Mouse (Mus musculus) embryonic facial prominence, embryonic 14.5 days (tissue): ENCODE data around the gene Tmem97. TPM values are rescaled to one million over a fixed set of nuclear protein-coding genes. Genes with fewer than 3 reads are reported as not detected.

Source experiments
- ATAC-seq: fragments of 200-750 bp; cut with Nextera tagmentation; 2 replicates; pipeline ENCODE4 v1.8.0; 2017; ENCODE audit warnings: low read depth, moderate number of reproducible peaks, moderate TSS enrichment
- DNase-seq: peaks from one replicate; pipeline ENCODE4 v3.0.0-alpha.2; 2015; ENCODE audit warnings: low spot score
- H3K27ac ChIP-seq: fragments of 300-500 bp; sonication (generic); replicated peaks from 2 replicates; pipeline ENCODE4 v1.5.1; 2014; ENCODE audit warnings: low read depth, mild to moderate bottlenecking, low read length, moderate library complexity
- H3K27me3 ChIP-seq: fragments of 300-500 bp; sonication (generic); replicated peaks from 2 replicates; pipeline ENCODE4 v1.6.1; 2014; ENCODE audit warnings: low read length; ENCODE audit not compliant: control insufficient read depth, insufficient read depth
- H3K36me3 ChIP-seq: fragments of 300-500 bp; sonication (generic); 2 replicates; pipeline ENCODE4 v1.6.1; 2014; ENCODE audit warnings: low read length, mixed read lengths; ENCODE audit not compliant: control insufficient read depth, insufficient read depth
- H3K4me1 ChIP-seq: fragments of 300-500 bp; sonication (generic); 2 replicates; pipeline ENCODE4 v1.6.1; 2014; ENCODE audit warnings: antibody characterized with exemption, low read length; ENCODE audit not compliant: control insufficient read depth, insufficient read depth
- H3K4me2 ChIP-seq: fragments of 300-500 bp; sonication (generic); 2 replicates; pipeline ENCODE4 v1.6.1; 2014; ENCODE audit warnings: low read depth, mild to moderate bottlenecking, low read length, moderate library complexity, mixed read lengths
- H3K4me3 ChIP-seq: fragments of 300-500 bp; sonication (generic); 2 replicates; pipeline ENCODE4 v1.5.1; 2014; ENCODE audit warnings: low read depth, mild to moderate bottlenecking, low read length
- H3K9ac ChIP-seq: fragments of 300-500 bp; sonication (generic); 2 replicates; pipeline ENCODE4 v1.6.1; 2014; ENCODE audit warnings: low read depth, mild to moderate bottlenecking, low read length, moderate library complexity, mixed read lengths
- H3K9me3 ChIP-seq: fragments of 300-500 bp; sonication (generic); 2 replicates; pipeline ENCODE4 v1.6.1; 2016; ENCODE audit warnings: low read length; ENCODE audit not compliant: control insufficient read depth
- WGBS: fragments of 180-500 bp; shearing (Covaris S2); extraction: QIAGEN DNeasy Blood & Tissue Kit; methylation state at CpG from one replicate; pipeline ENCODE4 v1.1.7; 2014; 5-methylcytosine and 5-hydroxymethylcytosine counted together
- polyA plus RNA-seq: library from polyadenylated mRNA; unstranded; fragments of >200 nt; fragmentation: Nextera tagmentation; extraction: Ambion mirVana; gene quantifications from 2 replicates; pipeline ENCODE4 v1.2.1, GENCODE M21; 2014

The Tmem97 gene
- polyA plus RNA-seq, 1 experiment from 2014 or later = 86.9 TPM

DNA sequence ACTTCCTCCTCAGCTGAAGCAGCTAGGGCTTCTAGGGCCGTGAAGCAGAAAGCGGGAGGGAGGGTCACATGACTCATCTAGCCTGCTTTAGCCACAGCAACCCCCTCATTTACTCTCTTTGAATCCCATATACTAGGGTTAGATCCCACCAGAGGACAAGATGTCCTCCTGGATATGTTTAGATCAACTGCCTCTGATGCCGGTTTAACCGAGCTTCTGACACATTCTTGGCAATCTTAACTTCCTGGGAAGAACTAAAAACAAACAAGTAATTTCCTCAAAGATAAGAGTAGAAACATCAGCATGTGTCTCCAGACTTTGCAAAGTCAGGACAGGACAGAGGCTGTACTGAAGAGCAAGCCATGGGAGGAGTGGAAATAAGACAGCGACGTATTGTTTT, 16.2 kb upstream of the Tmem97 start:
- Histone ChIP-seq H3K27me3 (no peaks in the 10 kb centered on the region), H3K27ac (no peak overlapping the region), H3K36me3 (peaks cover 6% of the 10 kb centered on the region; the same call in 1 of the 2 replicates), H3K9me3 (no peaks in the 10 kb centered on the region), H3K9ac (no peak overlapping the region), H3K4me3 (no peak overlapping the region), H3K4me1 (no peaks in the 10 kb centered on the region), H3K4me2 (no peak overlapping the region)
- 68% methylated on average over 6 of the region's 6 CpGs for WGBS
- peak; percentile 13 for DNase-seq
- no peak for ATAC-seq

GRCm38 (mm10) chr11:78560447-78560846, 9.9 kb upstream of the Tmem97 start:
- Histone ChIP-seq H3K4me1 (no peaks in the 10 kb centered on the region), H3K27me3 (no peaks in the 10 kb centered on the region), H3K36me3 (no peaks in the 10 kb centered on the region), H3K9me3 (no peaks in the 10 kb centered on the region), H3K27ac (no peak overlapping the region), H3K9ac (no peak overlapping the region), H3K4me2 (no peak overlapping the region), H3K4me3 (no peak overlapping the region)
- ATAC-seq (peak; percentile 80; the same call in 1 of the 2 replicates), DNase-seq (peak; percentile 88)
- WGBS = 18% methylated on average over 4 of the region's 4 CpGs

GRCm38 (mm10) chr11:78557241-78557640, 6.7 kb upstream of the Tmem97 start:
- Histone ChIP-seq H3K9ac (no peak overlapping the region), H3K36me3 (no peaks in the 10 kb centered on the region), H3K9me3 (0 out of 2 replicates have a peak, but pooled peaks cover 5% of the 10 kb centered on the region), H3K27ac (no peak overlapping the region), H3K4me2 (no peak overlapping the region), H3K4me1 (no peaks in the 10 kb centered on the region), H3K4me3 (no peak overlapping the region), H3K27me3 (no peaks in the 10 kb centered on the region)
- WGBS = 50% methylated on average over 8 of the region's 8 CpGs
- ATAC-seq = no peak
- DNase-seq = no peak

DNA sequence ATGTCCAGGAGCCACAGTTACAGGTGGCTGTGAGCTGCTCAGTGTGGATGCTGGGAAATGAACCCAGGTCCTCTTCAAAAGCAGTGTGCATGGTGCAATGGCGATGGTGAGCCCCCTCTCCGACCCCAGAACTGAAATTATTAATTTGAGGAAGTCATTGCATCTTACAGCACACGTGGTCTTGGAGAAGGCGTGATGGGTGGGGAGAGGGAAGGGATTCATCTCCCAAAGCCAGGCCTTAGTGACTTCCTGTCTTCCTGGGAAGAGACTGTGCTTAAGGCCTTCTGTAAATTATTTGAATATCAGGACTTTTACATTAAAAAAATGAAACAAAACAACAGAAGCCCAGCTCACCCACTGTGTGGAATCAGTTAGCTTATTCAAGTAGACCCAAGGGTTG, 5.5 kb upstream of the Tmem97 start:
- no peak overlapping the region for H3K4me3 ChIP-seq
- no peak overlapping the region for H3K27ac ChIP-seq
- no peaks in the 10 kb centered on the region for H3K36me3 ChIP-seq
- H3K9ac ChIP-seq = no peak overlapping the region
- H3K4me2 ChIP-seq = no peak overlapping the region
- ATAC-seq (no peak), DNase-seq (no peak)
- 84% methylated on average over 4 of the region's 4 CpGs for WGBS
- no peaks in the 10 kb centered on the region for H3K4me1 ChIP-seq
- H3K9me3 ChIP-seq = 0 out of 2 replicates have a peak, but pooled peaks cover 5% of the 10 kb centered on the region
- no peaks in the 10 kb centered on the region for H3K27me3 ChIP-seq

- H3K9ac ChIP-seq = no peak overlapping the region
- no peak for DNase-seq
- H3K36me3 ChIP-seq = no peaks in the 10 kb centered on the region
- WGBS = 81% methylated on average over 3 of the region's 3 CpGs
- no peaks in the 10 kb centered on the region for H3K4me1 ChIP-seq
- no peak overlapping the region for H3K4me2 ChIP-seq
- no peak overlapping the region for H3K27ac ChIP-seq
- H3K27me3 ChIP-seq = no peaks in the 10 kb centered on the region
- H3K4me3 ChIP-seq = no peak overlapping the region
- no peak for ATAC-seq
- H3K9me3 ChIP-seq = 0 out of 2 replicates have a peak, but pooled peaks cover 5% of the 10 kb centered on the region
Observed at GRCm38 (mm10) chr11:78555623-78556022, 5.0 kb upstream of the Tmem97 start.

DNA sequence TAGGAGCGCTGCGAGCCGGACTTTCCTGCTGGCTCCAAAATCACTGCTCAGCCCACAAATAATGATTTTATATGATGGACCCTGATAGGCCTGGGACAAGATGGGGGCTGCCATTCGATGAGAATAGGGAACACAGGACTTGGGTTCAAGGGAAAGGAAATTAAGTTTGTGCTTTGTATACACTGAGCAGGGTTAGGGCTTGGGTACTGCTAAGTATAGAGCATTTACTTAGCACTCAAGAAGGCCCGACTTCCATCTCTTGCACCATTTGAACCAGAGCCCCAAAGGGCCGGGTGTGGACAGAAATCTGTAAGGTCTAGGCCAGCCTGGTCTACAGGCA, 452 bp upstream of the Tmem97 start:
- Histone ChIP-seq H3K9me3 (0 out of 2 replicates have a peak, but pooled peaks cover 5% of the 10 kb centered on the region), H3K9ac (peak overlapping the region; percentile 57), H3K27ac (peak overlapping the region; percentile 70), H3K4me3 (peak overlapping the region; percentile 74), H3K4me1 (peaks cover 13% of the 10 kb centered on the region), H3K4me2 (peak overlapping the region; percentile 78), H3K27me3 (no peaks in the 10 kb centered on the region), H3K36me3 (no peaks in the 10 kb centered on the region)
- ATAC-seq = peak; percentile 17
- DNase-seq = no peak
- 33% methylated on average over 6 of the region's 6 CpGs for WGBS

DNA sequence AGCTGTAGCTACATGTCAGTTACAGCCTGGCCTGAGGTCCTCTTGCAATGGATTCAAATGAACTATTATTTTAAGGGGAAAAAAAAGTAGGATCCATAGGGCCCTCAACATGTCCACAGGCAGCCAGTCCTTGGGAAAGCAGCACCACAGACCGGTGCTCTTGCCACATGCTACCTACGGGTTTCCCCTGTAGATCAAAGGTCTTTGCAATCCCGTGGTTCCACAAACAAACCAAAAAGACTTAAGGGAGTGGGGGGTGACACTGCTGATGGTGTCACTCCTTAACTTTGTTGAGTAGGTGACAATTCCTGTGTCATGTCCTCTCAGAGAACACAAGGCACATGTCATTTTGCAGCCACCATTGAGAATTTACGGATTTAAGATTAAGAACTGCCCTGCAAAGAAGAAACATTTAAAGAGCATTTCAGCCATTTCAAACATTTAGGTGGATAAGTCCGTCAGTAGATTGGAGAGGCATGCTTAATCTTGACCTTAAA, 1.0 kb downstream of the Tmem97 start:
- Histone ChIP-seq H3K9me3 (0 out of 2 replicates have a peak, but pooled peaks cover 5% of the 10 kb centered on the region), H3K36me3 (0 out of 2 replicates have a peak, but pooled peaks cover 5% of the 10 kb centered on the region), H3K4me3 (peak overlapping the region; percentile 74), H3K4me1 (peaks cover 13% of the 10 kb centered on the region), H3K9ac (peak overlapping the region; percentile 79), H3K27ac (0 out of 2 replicates have a peak overlapping the region, but pooled peaks have one; percentile 78), H3K27me3 (no peaks in the 10 kb centered on the region), H3K4me2 (peak overlapping the region; percentile 78)
- WGBS = 8% methylated on average over 5 of the region's 5 CpGs
- DNase-seq = no peak
- ATAC-seq = no peak

DNA sequence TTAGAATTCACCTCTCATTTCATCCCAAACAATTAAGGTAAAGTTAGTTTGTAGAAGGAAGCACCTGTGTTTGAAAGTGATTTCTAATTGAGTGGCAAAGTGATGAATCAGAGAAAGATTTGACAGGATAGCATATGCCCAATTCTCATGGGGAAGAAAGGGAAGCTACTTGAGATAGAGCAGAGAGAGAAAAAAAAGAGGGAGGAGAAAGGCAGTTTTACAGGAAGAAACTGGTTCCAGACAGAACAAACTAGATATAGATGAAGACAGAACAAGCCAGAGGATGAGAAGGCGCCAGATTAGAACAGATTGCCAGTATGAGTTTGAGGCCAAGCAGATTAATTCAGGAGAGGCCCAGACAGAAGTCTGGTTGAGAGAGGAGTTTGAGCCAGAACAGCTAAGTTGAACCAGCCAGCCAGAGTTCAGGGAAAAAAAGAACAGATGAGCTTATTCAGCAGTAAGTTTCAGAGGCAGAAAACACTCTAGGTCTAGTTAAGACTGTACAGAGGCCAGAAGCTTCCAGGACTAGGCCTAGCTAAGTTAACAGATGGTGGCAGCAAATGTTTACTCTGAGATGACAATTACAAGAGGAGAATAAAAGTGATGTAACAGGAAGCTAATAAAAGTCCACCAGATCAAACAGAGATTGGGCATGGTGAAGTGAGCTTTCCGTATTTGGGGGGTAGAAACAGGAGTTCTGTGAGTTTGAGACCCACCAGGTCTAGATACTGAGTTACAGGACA, 2.7 kb downstream of the Tmem97 start:
- no peak overlapping the region for H3K4me3 ChIP-seq
- DNase-seq (no peak), ATAC-seq (no peak)
- H3K9me3 ChIP-seq = no peaks in the 10 kb centered on the region
- no peaks in the 10 kb centered on the region for H3K27me3 ChIP-seq
- H3K4me2 ChIP-seq = no peak overlapping the region
- peaks cover 13% of the 10 kb centered on the region for H3K4me1 ChIP-seq
- H3K9ac ChIP-seq = no peak overlapping the region
- H3K36me3 ChIP-seq = peaks cover 20% of the 10 kb centered on the region
- H3K27ac ChIP-seq = no peak overlapping the region
- WGBS = 89% methylated on average over 2 of the region's 2 CpGs

- Histone ChIP-seq H3K9me3 (no peaks in the 10 kb centered on the region), H3K36me3 (peaks cover 40% of the 10 kb centered on the region), H3K9ac (no peak overlapping the region), H3K4me1 (peaks cover 13% of the 10 kb centered on the region), H3K27me3 (no peaks in the 10 kb centered on the region), H3K27ac (no peak overlapping the region), H3K4me2 (no peak overlapping the region), H3K4me3 (no peak overlapping the region)
- 66% methylated on average over 8 of the region's 8 CpGs for WGBS
- no peak for ATAC-seq
- no peak for DNase-seq
Observed at GRCm38 (mm10) chr11:78545181-78545580, 5.4 kb downstream of the Tmem97 start.
